Mouse (Mus musculus): ENCODE data around the gene Ctxn1.
"Not testable (repeated sequence)": the region's sequence is repeated elsewhere in the genome, so short reads cannot be mapped to it uniquely, and the experiment has no call there.

Gene Ctxn1

GRCm38 (mm10) chr8:4259125-4259804 is at the start of gene Ctxn1:
Gene Ctxn1 (minus strand): TSS chr8:4259274.
- DNase-seq, result peak; percentile 90 to 93

- DNase-seq, result no peak
Measured at GRCm38 (mm10) chr8:4305838-4306237, 46.8 kb upstream of the Ctxn1 start.

- DNase-seq, result no peak
Measured at GRCm38 (mm10) chr8:4304124-4304547, 45.1 kb upstream of the Ctxn1 start.

- DNase-seq, result no peak
Measured at GRCm38 (mm10) chr8:4297822-4298221, 38.7 kb upstream of the Ctxn1 start.

GRCm38 (mm10) chr8:4292738-4293137 is 33.7 kb upstream of the Ctxn1 start:
- no peak for DNase-seq

GRCm38 (mm10) chr8:4276111-4276465 is 17.0 kb upstream of the Ctxn1 start:
- DNase-seq, result no peak

GRCm38 (mm10) chr8:4275275-4276110 is 16.4 kb upstream of the Ctxn1 start, which contains the start of gene Timm44:
Gene Timm44 (minus strand): TSS chr8:4275913.
- DNase-seq, result peak; percentile 98

GRCm38 (mm10) chr8:4269609-4270008 is 10.5 kb upstream of the Ctxn1 start:
- no peak for DNase-seq

GRCm38 (mm10) chr8:4267627-4268026 is 8.6 kb upstream of the Ctxn1 start:
- DNase-seq, result peak in 1 of 2 experiments; percentile 61

- DNase-seq, result no peak
Measured at GRCm38 (mm10) chr8:4265160-4265914, 6.3 kb upstream of the Ctxn1 start.

GRCm38 (mm10) chr8:4263105-4263791 is 4.2 kb upstream of the Ctxn1 start:
- DNase-seq, result no peak

- no peak for DNase-seq
Measured at GRCm38 (mm10) chr8:4259805-4260170, 714 bp upstream of the Ctxn1 start.

GRCm38 (mm10) chr8:4258678-4259077 is 396 bp downstream of the Ctxn1 start:
- DNase-seq, result peak; percentile 64 to 79

GRCm38 (mm10) chr8:4258233-4258632 is 841 bp downstream of the Ctxn1 start:
- DNase-seq, result peak; percentile 85 to 90

GRCm38 (mm10) chr8:4257350-4257749 is 1.7 kb downstream of the Ctxn1 start:
- DNase-seq, result no peak

GRCm38 (mm10) chr8:4256911-4257310 is 2.2 kb downstream of the Ctxn1 start:
- no peak for DNase-seq

GRCm38 (mm10) chr8:4255471-4255870 is 3.6 kb downstream of the Ctxn1 start:
- DNase-seq, result not testable (repeated sequence)

GRCm38 (mm10) chr8:4254001-4254400 is 5.1 kb downstream of the Ctxn1 start:
- peak; percentile 91 to 94 for DNase-seq

- DNase-seq, result peak; percentile 95 to 96
Measured at GRCm38 (mm10) chr8:4252934-4253841, 5.9 kb downstream of the Ctxn1 start, which contains the start of gene Snapc2. Gene Snapc2 (plus strand): TSS chr8:4253080.

- DNase-seq, result no peak
Measured at GRCm38 (mm10) chr8:4252116-4252760, 6.8 kb downstream of the Ctxn1 start.
